Mouse (Mus musculus) layer of hippocampus, adult 18-20 months (tissue): ENCODE measurements at regions not wholly inside any gene's neighbourhood (a gene's known extent, or its start where the extent isn't known, plus 50 kb on each side); places are given as distances from the start of the nearest gene placed in this dataset.

Experiments
- DNase-seq, 2 experiments: peaks; one replicate each; pipeline ENCODE4 v3.0.0; 2022; ENCODE audit warnings: low spot score in 2 of 2
- microRNA-seq, 2 experiments: library from miRNA; unstranded; fragments of <30 nt; microRNA quantifications; one replicate each; pipeline ENCODE4 v1.2.0; 2021

GRCm38 (mm10) chr6:137931318-137931717 lies 148.4 kb downstream of the Slc15a5 start:
- no peak for DNase-seq

GRCm38 (mm10) chr6:137923364-137923763 lies 156.4 kb downstream of the Slc15a5 start:
- DNase-seq: no peak

- DNase-seq: no peak
Observed at GRCm38 (mm10) chr6:137918156-137918555, 161.6 kb downstream of the Slc15a5 start.

GRCm38 (mm10) chr6:137907836-137908235 lies 153.5 kb downstream of the Dera start:
- peak in 1 of 2 experiments; percentile 4 for DNase-seq

Small RNAs in the stretch of these regions (microRNA-seq; reads per million reads assigned to microRNA genes)
- gene Gm24308: 0 reads per million in 2 experiments
